Mouse (Mus musculus): ENCODE measurements around the gene Dgkb.

Dgkb gene

DNA sequence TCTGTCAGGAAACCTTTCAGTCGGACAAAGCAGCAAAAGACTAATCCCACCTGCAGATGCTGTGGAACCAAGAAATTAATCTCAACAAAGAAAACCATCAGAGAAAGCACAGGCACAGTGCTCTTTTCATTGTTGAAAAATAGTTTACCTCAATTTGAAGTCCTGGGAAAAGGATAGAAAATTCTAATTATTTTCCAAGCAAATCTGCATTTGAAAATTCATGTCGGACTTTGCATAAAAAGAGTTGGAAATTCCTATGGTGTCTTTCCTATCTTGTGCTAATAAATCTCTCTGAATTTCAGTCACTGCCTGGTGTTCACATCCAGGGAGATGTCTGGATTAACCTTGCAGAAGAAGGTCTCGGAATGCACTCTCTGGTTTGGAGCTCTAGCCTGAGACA lies at the start of gene Dgkb:
Gene Dgkb (plus strand): TSS at position 301 of the 400 bp plus-strand sequence.
- DNase-seq (ENCODE audit: low spot score in 2 of 2) = no peak

DNA sequence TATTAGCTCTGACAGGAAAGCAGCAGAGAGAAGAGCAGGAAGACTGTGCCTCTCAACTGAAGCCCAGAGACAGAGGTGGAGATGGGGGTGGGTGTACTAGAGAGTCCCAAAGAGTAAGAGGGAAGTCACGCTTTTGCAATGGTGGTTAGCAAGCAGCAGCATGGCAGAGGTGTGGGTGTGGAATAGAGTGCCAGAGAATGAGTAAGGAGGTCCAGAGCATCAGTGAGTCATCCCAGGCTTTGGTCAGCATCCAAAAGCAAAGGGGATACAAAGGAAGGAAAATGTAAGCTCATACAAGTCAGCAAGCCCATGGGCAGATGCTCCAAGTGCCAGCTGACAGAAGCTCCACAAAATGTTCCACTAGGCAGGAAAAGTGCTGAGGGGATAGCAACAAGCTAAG lies 47.7 kb upstream of the Dgkb start:
- peak; percentile 82 to 83 for DNase-seq (ENCODE audit: low spot score in 2 of 2)

DNA sequence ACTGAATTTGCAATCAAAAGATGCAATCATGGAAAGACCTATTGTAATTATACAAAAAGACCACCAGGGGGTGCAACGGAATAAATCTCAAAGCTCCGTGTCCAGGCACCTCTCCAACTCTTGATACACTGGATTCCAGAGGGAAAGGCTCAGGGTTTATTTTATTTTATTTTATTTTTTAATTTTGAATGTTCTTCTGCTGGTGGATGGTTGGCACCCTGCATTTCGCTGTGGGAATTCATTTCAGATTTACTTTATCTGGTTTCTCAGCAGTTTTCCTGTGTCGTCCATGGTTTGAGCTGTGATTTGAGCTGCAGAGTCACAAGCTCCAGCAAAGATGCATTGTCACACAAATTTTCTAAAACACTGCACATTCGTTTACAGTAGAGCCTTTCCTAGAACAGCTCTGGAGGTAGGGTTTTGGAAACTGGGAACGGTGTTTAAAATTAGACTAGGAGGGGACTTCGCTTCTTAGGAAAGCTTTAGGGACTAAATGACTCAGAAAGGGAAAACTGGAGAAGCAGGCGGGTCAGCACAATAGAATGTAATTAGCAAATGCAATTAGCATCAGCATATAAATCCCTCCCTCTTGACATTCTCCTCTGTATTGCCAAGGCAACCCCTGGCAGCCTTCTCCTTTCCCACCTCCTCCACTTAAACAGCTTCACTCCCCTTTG lies 43.7 kb upstream of the Dgkb start:
- DNase-seq (ENCODE audit: low spot score in 2 of 2) = peak; percentile 34 to 44

DNA sequence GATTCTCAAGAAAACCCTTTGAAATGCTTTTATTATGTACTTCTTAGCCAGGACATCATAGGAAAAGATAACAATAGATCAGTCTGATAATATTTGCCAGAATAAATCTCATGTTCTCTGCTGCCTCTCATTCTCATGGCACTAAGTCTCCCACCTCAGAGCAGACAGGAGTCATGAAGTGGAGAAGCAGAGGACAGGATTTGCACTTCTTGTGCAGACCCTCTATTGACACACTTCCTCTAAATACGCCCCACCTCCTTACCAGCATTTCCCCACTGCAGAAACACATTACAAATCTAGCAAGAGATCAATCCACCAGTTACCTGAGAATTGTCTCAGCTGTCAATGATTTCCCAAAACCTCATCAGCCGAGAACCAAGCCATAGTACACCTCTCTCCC lies 42.9 kb upstream of the Dgkb start:
- no peak for DNase-seq (ENCODE audit: low spot score in 2 of 2)

DNA sequence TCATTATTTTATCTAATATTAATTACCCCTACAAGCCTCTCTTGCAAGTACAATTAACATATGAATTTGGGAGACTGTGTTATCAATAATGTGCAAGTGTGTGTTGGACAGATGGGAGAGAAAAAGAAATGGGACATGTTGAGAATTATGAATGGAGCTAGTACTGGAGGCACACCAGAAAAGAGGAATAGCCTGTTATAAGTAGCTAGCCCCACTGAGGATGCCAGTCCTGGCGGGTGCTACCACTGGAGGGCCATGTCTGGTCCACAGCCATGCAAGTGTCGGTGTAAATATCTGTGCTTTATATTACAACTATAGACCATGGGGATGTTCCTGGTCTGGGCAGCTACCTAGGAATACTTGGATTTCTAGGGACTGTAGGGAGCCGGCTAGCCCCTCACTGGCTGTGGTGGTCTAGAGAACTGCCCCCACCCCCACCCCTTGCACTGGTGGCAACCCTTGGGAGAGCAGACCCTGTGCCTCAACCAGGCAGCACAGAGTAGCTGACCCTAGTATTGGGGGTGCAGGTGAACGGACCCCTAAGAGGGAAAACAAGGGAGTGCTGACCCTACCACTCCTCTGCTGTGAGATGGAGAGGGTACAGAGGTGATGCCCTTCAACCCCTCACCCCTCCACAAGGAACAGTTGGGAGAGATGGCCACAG lies 21.1 kb upstream of the Dgkb start:
- no peak for DNase-seq (ENCODE audit: low spot score in 2 of 2)

DNA sequence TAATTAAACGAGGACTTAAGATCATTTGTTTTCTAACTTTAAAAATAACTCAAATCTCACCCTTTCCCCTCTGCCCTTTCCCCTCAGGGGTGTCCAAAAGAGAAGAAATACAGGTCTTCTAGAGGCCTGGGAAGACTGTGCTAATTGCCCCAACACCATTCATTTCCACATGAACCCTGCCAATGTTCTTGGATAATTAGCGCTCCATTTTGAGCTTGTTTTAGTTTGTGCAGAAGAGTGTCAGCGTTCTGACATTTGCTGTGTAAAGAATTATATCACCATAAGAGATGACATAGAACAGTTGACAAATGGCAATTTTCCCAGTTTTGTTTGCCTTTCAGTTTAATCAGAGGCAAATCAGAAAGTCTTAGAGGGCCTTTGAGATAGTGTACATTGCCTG lies 3.4 kb upstream of the Dgkb start:
- DNase-seq (ENCODE audit: low spot score in 2 of 2) = peak in 1 of 2 experiments; percentile 5

DNA sequence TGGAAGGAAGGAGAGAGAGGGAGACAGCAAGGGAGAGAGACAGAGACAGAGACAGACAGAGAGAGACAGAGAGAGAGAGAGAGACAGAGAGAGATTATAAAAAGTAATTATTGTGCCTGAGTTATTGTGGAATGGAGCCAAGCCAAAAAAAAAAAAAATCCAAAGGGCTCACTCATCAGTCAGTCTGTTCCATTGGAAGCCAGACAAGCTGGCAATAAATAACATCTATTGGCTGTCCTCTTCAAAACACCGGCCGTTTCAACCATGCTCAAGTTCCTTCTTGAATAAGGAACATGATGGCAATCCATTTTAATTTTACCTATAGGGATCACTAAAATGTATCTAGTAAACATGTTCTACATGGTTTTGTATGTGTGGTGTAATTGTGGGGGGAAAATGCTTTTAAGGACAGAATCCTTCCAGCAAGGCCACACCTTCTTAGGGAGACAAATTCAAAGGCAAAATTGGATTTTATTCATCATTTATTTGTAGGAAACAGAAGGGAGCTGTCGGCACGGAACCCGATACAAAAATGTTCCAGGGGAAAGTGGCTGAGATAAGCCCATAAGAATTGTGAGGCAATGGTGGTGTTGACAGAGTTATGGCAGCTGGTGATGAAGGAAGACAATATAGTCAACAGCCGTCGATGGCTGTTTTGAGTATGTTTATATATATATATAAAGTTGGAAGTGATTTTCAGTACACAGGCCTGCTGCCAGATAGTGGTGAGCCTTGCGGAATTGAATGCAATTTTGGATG lies 3.7 kb downstream of the Dgkb start:
- no peak for DNase-seq (ENCODE audit: low spot score in 2 of 2)

DNA sequence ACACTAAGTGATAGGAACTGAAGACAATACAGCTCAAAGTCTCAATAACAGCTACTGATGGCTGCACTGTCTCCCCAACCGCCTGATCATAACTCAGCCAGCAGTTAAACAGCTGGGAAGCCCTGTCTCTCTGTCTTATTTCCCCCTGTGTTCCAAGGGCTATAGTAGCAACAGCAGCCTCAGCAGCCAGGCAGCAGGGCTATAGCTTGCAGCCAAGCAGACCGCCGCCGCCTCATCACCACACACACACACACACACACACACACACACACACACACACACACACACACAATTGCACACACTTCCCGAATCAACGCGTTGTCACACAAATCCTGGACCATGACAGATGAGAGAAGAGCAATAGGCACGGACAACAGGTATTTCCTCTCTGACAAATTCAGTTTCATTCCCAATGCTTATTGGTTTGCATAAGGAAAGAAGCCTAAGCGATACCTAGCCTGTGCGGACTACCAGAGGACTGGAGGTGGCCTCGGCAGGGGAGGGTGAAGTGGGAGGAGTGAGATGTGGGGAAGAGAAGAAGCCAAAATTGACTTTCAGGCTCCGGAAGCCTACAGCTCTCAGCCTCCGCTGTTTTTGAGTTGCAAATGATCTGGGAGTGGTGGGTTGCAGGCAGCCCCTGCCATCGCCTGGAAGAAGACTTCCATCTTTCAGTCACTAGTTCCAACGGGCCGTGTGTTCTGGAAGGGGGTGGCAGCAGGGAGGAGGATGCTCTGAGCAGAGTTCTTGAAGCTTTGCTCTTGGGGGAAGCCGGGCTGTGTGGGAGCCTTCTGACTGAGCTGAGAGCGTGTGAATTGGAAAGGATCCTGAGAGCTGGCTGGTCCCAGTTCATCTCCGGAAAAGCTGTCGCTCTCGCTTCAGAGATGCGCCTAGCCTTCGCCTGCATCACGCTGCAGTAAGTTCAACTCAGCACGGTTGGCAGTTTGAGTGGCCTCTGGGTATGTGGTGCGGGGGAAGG lies 62.8 kb downstream of the Dgkb start:
- peak; percentile 79 to 83 for DNase-seq (ENCODE audit: low spot score in 2 of 2)

DNA sequence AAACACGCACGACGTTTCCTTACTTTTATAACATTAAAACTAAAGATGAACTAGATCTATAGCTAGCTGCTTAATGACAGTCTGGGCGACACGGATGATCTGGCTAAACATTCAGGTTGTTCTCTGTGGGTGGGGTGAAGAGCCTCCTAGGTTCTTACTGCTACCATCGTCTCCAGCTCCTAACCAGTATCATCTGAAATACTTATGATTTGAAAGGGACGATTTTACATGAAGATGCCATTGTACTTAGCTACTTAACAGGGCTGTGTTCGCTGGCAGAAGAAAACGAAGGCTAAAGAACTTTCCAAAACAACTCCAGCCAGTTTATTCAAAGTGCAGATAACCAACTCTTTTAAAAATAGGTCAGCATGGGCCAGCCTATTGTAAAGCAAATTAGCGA lies 63.9 kb downstream of the Dgkb start:
- DNase-seq (ENCODE audit: low spot score in 2 of 2) = peak in 1 of 2 experiments; percentile 16

DNA sequence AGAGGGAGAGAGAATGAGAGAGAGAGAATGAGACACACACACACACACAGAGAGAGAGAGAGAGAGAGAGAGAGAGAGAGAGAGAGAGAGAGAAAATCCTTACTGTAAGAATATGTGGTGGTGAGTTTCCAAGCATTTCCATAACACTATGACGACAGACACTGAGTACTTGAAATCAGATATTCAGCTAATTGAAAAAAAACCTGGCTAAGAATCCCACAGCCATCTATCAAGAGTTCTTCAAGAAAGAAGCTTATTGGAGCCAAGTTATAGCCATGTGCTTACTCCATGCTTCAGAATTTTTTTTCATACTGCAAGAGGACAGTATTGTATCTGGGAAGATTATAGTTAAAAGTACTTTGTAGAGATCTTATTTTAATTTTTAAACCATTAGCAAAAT lies 65.3 kb downstream of the Dgkb start:
- DNase-seq (ENCODE audit: low spot score in 2 of 2) = no peak

DNA sequence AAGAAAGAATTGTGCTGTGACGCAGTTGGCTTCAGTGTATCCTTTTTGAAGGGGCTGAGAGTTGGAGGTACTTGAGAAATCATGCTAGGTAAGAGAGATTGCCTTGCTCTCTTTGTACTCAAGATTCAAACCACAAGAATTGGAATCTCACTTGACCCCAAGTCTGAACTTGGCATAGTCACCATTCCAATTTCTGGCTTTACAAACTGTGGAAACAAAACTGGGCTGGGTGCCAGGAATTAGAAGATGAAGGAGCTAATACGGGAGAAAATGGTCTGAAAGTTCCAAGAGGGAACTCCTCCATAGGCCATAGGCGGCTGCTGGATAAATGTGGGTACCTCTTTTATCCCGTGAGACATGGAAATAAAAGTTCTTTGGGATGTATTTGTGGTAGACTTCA lies 66.3 kb downstream of the Dgkb start:
- no peak for DNase-seq (ENCODE audit: low spot score in 2 of 2)

DNA sequence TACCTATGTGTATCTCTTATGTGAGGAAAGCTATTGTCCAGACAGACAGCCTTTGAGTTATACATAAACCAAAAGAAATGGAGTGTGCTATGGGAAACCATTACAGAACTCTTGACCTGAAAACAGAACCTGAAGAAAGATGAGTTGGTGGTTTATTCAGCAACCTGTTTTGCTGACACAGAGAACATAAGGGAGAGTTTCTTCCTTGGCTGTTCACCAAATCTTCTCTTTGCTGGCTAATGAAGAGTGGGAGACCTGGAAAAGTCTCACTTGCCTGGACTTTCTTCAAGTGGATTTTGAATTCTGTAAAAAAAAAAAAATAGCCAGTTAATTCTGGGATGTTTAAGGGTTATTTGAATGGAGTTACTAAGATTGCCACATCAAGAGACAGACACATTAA lies 71.1 kb downstream of the Dgkb start:
- DNase-seq (ENCODE audit: low spot score in 2 of 2) = no peak

DNA sequence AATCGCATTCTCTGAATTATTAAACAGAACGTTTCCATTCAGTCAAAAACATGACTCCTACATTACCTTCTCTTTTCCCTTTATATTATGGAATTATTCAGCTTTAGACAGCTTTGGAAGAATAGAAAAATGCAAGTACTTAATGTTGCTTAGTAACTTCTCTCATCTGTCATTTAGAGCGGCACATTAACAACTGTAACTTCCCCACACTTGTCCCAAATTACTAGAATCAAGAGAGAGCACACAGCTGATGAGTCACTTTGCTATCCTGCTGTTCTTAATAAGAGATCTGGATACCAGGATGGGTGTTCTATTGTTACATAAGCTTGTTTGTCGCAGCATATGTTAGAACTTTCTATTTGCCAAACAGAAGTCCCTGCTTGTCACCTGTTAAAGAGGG lies 71.9 kb downstream of the Dgkb start:
- DNase-seq (ENCODE audit: low spot score in 2 of 2) = no peak

DNA sequence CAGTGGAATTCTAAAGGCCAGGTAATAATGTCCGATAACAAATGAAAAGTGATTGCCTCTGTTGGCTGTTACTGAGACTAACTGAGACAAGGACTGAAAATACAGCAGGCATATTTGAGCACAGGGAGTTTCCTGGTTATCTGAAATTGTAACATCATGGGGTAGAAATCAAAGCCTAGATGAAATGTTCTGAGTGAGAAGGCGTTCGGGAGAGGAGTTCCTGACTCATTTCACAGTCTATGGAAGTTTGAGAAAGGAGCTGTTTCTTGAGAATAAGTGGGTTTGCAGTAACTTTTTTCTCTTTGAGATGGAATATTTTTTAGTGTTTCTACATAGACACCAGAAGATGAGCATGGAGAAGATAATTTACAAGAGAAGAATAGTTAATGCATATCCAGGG lies 73.8 kb downstream of the Dgkb start:
- DNase-seq (ENCODE audit: low spot score in 2 of 2) = no peak

DNA sequence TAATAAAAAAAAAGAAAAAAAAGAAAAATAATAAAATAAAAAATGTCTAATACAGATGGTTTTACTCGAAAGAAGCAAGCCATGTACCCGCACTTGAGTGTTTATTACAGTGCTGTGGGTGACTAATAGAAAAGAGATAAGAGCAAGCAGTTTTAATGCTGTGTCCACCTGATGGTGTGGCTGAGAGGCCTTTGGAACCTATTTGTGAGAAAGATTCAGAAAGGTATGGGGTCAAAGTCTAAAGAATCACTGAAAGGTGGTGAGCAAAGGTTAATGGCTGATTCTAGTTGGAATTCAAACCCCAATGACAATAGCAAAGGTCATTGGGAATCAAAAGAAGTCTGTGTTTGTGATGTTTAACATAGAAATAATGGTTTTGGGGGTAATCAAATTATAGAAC lies 124.6 kb downstream of the Dgkb start:
- no peak for DNase-seq (ENCODE audit: low spot score in 2 of 2)

DNA sequence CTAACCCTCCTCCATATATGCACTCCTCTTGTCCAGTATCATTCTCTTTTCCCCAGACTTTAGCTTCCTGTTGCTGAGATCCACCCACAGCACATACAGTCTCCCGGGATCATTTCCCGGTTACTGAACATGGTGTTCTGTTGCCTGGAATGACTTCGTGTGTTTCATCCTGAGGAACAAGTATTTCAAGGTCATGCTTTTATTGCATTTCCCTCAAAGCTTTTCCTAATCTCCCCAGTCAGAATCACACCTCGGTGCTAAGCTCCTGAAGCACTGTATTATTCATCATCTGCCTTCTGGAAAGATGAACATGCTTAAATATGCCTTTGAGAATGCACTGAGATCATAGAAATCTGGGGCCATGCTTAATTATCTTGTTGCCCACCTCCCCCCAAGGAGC lies 138.7 kb downstream of the Dgkb start:
- DNase-seq (ENCODE audit: low spot score in 2 of 2) = no peak

DNA sequence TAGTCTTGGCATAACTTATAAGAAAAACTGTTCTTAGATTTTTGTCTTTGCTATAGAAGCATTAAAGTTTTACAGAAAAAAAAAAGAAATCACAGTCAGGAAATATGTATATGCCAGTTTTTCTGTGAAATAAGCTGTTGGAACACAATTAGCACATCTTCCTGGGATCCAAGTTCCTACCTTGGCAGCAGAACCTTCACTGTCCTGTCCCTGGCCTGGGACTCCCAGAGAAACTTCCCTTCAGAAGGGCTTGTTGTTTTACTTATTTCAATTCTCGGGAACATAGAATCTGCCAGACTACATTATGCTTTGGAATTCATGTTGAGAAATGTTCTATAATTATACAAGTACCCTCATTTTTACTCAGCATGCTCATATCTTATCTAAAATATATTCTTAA lies 154.0 kb downstream of the Dgkb start:
- no peak for DNase-seq (ENCODE audit: low spot score in 2 of 2)

DNA sequence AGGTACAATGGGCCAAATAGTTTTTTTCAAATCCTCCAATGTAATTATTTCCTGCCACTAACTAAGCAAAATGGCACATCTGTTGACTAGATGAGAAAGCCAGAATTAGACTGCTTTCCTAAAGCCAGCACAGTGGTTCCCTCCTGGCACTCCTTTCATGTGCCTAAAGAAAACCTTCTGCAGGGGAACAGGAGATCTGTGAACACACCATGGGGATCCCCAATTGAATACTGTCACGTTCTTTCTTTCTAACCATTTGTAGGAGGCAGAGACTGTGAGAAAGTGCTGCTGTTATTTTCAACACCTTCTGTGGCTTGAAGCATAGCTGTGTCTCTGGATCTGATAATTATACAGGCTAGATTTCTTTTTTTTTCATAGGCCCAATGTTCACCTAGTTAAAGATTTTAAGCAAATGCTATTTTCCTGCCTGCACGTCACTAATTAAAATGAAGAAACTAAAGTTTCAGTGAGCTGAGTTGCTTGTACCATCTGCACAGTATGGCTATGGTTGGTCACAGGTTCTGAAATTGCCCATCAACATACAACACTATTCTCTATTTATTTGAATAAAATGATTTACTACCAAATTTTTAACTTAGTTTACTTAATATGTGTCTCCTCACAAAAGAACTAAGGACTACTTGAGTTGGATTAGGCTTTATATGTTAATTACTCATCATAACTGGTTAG lies 161.1 kb downstream of the Dgkb start:
- peak; percentile 22 to 33 for DNase-seq (ENCODE audit: low spot score in 2 of 2)

DNA sequence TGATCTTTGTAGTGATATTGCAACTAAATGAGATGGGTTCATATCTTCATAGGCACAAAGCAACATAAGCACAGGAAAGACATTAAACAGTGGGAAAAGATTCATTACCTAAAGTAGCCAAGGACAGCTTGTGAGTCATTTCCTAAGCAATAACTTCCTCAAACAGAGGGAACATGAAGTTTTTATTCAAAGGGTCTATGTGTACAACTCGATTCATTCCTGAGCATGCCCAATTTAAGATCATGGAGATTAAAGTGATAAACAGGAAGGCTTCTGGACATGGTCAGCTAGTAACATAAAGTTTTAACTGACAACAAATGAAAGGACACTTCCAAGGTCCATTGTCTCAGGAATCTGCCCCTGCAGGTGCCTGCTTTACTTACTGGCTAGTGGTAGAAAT lies 167.8 kb downstream of the Dgkb start:
- DNase-seq (ENCODE audit: low spot score in 2 of 2) = no peak

DNA sequence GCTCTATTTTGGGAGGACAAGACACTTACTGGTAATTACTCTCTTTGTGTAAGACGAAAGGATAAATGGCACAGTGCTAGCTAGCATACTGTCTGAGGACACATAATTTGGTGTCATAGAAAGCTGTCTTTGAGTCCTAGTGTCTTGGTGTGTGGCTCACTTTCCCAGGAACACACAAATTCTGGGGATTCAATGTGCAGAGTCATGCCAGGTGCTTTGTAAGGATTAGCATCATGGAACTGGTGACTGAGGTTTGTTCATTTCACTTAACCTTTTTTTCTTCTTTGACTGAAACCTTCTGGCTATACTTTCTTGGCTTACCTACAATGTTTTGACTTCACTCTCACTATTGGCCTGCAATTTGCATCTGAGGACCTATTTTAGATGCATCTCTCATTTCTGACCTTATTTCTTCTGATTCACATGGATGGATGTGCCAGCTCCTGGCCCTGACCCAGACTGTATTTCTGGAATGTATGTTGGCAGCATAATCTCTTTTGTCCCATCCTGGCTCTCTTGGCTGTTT lies 170.6 kb downstream of the Dgkb start:
- DNase-seq (ENCODE audit: low spot score in 2 of 2) = no peak

DNA sequence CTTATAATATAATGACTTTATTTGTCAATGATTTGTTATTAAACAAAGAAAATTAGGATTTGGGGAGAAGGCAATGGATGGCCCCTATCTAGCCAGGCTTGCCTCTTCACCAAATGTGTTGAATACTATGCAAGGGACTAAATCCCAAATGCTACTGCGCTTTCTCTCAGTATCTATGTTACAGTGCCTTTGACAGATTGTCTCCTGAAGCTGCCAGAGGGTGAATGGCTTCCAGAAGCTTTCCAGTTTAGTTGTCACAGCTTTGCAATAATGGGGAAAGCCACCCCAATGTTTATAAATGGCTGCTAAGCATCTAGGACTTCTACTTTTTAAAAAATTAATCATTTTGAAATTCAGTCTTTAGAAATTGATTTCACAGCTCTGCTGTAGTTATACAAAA lies 175.7 kb downstream of the Dgkb start:
- no peak for DNase-seq (ENCODE audit: low spot score in 2 of 2)
